Mouse (Mus musculus): Measurements from ENCODE around the gene Saa3. TPM values are rescaled to one million over a fixed set of nuclear protein-coding genes. Genes with fewer than 3 reads are reported as not detected.

Saa3 gene
- total RNA-seq, 1 experiment: 0.54 TPM

- in situ Hi-C loops (cut with MboI; ENCODE audit: low sequenced_read_pairs in 2 of 2, unreplicated experiment in 2 of 2): no loop called here
Measured at GRCm38 (mm10) chr7:46738561-46739460, 23.3 kb upstream of the Saa3 start.

GRCm38 (mm10) chr7:46734983-46735382 lies 19.5 kb upstream of the Saa3 start:
- Histone ChIP-seq H3K4me1 (ENCODE audit: control insufficient read depth in 2 of 2, insufficient read depth in 2 of 2, low read length in 2 of 2, poor library complexity in 1 of 2) (no peaks in the 10 kb centered on the region), H3K4me3 (ENCODE audit: insufficient read depth in 1 of 2, low read depth in 1 of 2, low read length in 2 of 2, poor library complexity in 1 of 2, severe bottlenecking in 1 of 2) (no peak overlapping the region), H3K27ac (ENCODE audit: insufficient read depth, low read depth, low read length, poor library complexity, severe bottlenecking) (no peak overlapping the region), H3K9ac (ENCODE audit: insufficient read depth, low read depth, low read length, poor library complexity, severe bottlenecking) (no peak overlapping the region), H3K9me3 (ENCODE audit: control insufficient read depth, insufficient read depth, low read depth, low read length) (no peaks in the 10 kb centered on the region), H3K36me3 (ENCODE audit: control insufficient read depth, insufficient read depth, low read length, poor library complexity, severe bottlenecking) (no peaks in the 10 kb centered on the region)
- no peak for TF ChIP-seq MAFK (IDR thresholded peaks at IDR 0.05; ENCODE audit: insufficient read depth, low read depth, low read length)
- no peak for TF ChIP-seq ZNF384 (IDR thresholded peaks at IDR 0.05; ENCODE audit: low read depth, low read length)
- TF ChIP-seq ZC3H11A (IDR thresholded peaks at IDR 0.05; ENCODE audit: borderline replicate concordance, low read depth, low read length): no peak
- TF ChIP-seq HCFC1 (IDR thresholded peaks at IDR 0.05; ENCODE audit: borderline replicate concordance, insufficient read depth, low read length): no peak
- no peak for TF ChIP-seq CHD2 (IDR thresholded peaks at IDR 0.05; ENCODE audit: low read depth, low read length)
- in situ Hi-C loops (cut with MboI; ENCODE audit: low sequenced_read_pairs in 2 of 2, unreplicated experiment in 2 of 2): no loop called here
- no peak for DNase-seq (ENCODE audit: low read depth, low spot score)

More at GRCm38 (mm10) chr7:46738561-46739460, 23.3 kb upstream of the Saa3 start:
- Histone ChIP-seq H3K9ac (ENCODE audit: insufficient read depth, low read depth, low read length, poor library complexity, severe bottlenecking) (no peak overlapping the region), H3K9me3 (ENCODE audit: control insufficient read depth, insufficient read depth, low read depth, low read length) (no peaks in the 10 kb centered on the region), H3K4me1 (ENCODE audit: control insufficient read depth in 2 of 2, insufficient read depth in 2 of 2, low read length in 2 of 2, poor library complexity in 1 of 2) (no peaks in the 10 kb centered on the region), H3K4me3 (ENCODE audit: insufficient read depth in 1 of 2, low read depth in 1 of 2, low read length in 2 of 2, poor library complexity in 1 of 2, severe bottlenecking in 1 of 2) (no peak overlapping the region), H3K27ac (ENCODE audit: insufficient read depth, low read depth, low read length, poor library complexity, severe bottlenecking) (no peak overlapping the region), H3K36me3 (ENCODE audit: control insufficient read depth, insufficient read depth, low read length, poor library complexity, severe bottlenecking) (no peaks in the 10 kb centered on the region)
- no peak for DNase-seq (ENCODE audit: low read depth, low spot score)
- TF ChIP-seq CHD2 (IDR thresholded peaks at IDR 0.05; ENCODE audit: low read depth, low read length): no peak
- TF ChIP-seq HCFC1 (IDR thresholded peaks at IDR 0.05; ENCODE audit: borderline replicate concordance, insufficient read depth, low read length): no peak
- no peak for TF ChIP-seq MAFK (IDR thresholded peaks at IDR 0.05; ENCODE audit: insufficient read depth, low read depth, low read length)
- no peak for TF ChIP-seq ZNF384 (IDR thresholded peaks at IDR 0.05; ENCODE audit: low read depth, low read length)
- TF ChIP-seq ZC3H11A (IDR thresholded peaks at IDR 0.05; ENCODE audit: borderline replicate concordance, low read depth, low read length): no peak

GRCm38 (mm10) chr7:46732458-46732857 lies 17.0 kb upstream of the Saa3 start, which contains the start of gene Saa4:
Gene Saa4, minus strand, starts transcription at chr7:46732603.
- Histone ChIP-seq H3K36me3 (ENCODE audit: control insufficient read depth, insufficient read depth, low read length, poor library complexity, severe bottlenecking) (no peaks in the 10 kb centered on the region), H3K9ac (ENCODE audit: insufficient read depth, low read depth, low read length, poor library complexity, severe bottlenecking) (no peak within 1 kb of the TSS; the same call in 1 of the 2 replicates), H3K4me1 (ENCODE audit: control insufficient read depth in 2 of 2, insufficient read depth in 2 of 2, low read length in 2 of 2, poor library complexity in 1 of 2) (no peaks in the 10 kb centered on the region), H3K27ac (ENCODE audit: insufficient read depth, low read depth, low read length, poor library complexity, severe bottlenecking) (no peak within 1 kb of the TSS), H3K4me3 (ENCODE audit: insufficient read depth in 1 of 2, low read depth in 1 of 2, low read length in 2 of 2, poor library complexity in 1 of 2, severe bottlenecking in 1 of 2) (no peak within 1 kb of the TSS), H3K9me3 (ENCODE audit: control insufficient read depth, insufficient read depth, low read depth, low read length) (no peaks in the 10 kb centered on the region)
- TF ChIP-seq ZNF384 (IDR thresholded peaks at IDR 0.05; ENCODE audit: low read depth, low read length) (no peak), CHD2 (IDR thresholded peaks at IDR 0.05; ENCODE audit: low read depth, low read length) (no peak), HCFC1 (IDR thresholded peaks at IDR 0.05; ENCODE audit: borderline replicate concordance, insufficient read depth, low read length) (no peak), MAFK (IDR thresholded peaks at IDR 0.05; ENCODE audit: insufficient read depth, low read depth, low read length) (no peak), ZC3H11A (IDR thresholded peaks at IDR 0.05; ENCODE audit: borderline replicate concordance, low read depth, low read length) (no peak)
- no peak for DNase-seq (ENCODE audit: low read depth, low spot score)
- in situ Hi-C loops (cut with MboI; ENCODE audit: low sequenced_read_pairs in 2 of 2, unreplicated experiment in 2 of 2): no loop called here

GRCm38 (mm10) chr7:46727584-46727983 lies 12.1 kb upstream of the Saa3 start:
- Histone ChIP-seq H3K9ac (ENCODE audit: insufficient read depth, low read depth, low read length, poor library complexity, severe bottlenecking) (no peak overlapping the region), H3K36me3 (ENCODE audit: control insufficient read depth, insufficient read depth, low read length, poor library complexity, severe bottlenecking) (no peaks in the 10 kb centered on the region), H3K4me1 (ENCODE audit: control insufficient read depth in 2 of 2, insufficient read depth in 2 of 2, low read length in 2 of 2, poor library complexity in 1 of 2) (no peaks in the 10 kb centered on the region), H3K27ac (ENCODE audit: insufficient read depth, low read depth, low read length, poor library complexity, severe bottlenecking) (no peak overlapping the region), H3K4me3 (ENCODE audit: insufficient read depth in 1 of 2, low read depth in 1 of 2, low read length in 2 of 2, poor library complexity in 1 of 2, severe bottlenecking in 1 of 2) (no peak overlapping the region), H3K9me3 (ENCODE audit: control insufficient read depth, insufficient read depth, low read depth, low read length) (no peaks in the 10 kb centered on the region)
- in situ Hi-C loops (cut with MboI; ENCODE audit: low sequenced_read_pairs in 2 of 2, unreplicated experiment in 2 of 2): no loop called here
- no peak for TF ChIP-seq ZNF384 (IDR thresholded peaks at IDR 0.05; ENCODE audit: low read depth, low read length)
- no peak for TF ChIP-seq MAFK (IDR thresholded peaks at IDR 0.05; ENCODE audit: insufficient read depth, low read depth, low read length)
- no peak for TF ChIP-seq HCFC1 (IDR thresholded peaks at IDR 0.05; ENCODE audit: borderline replicate concordance, insufficient read depth, low read length)
- TF ChIP-seq ZC3H11A (IDR thresholded peaks at IDR 0.05; ENCODE audit: borderline replicate concordance, low read depth, low read length): no peak
- TF ChIP-seq CHD2 (IDR thresholded peaks at IDR 0.05; ENCODE audit: low read depth, low read length): no peak
- DNase-seq (ENCODE audit: low read depth, low spot score): no peak

Data from ES-E14 (cell line).